Mouse (Mus musculus): Measurements from ENCODE around the gene Acadm. TPM values are rescaled to one million over a fixed set of nuclear protein-coding genes. Genes with fewer than 3 reads are reported as not detected.
A peak's percentile ranks its signal among the peaks of the same experiment; 100 is the strongest.

Gene Acadm
- total RNA-seq (2021): 100 to 1,000 TPM; 302 to 349 TPM
- long read RNA-seq, experiment 1, transcript Acadm-203 (2 exons, 437 nt): minor isoform, 7 of 509 reads
- long read RNA-seq, experiment 1, transcript Acadm-201 (12 exons, 2,047 nt): major isoform, 322 of 509 reads
- long read RNA-seq, experiment 1, partial matches to known transcripts: 167 of 509 reads
- long read RNA-seq, experiment 1, other reads (novel, unspliced or antisense): 13 of 509 reads
- long read RNA-seq, experiment 2, transcript Acadm-201 (12 exons, 2,047 nt): major isoform, 430 of 676 reads
- long read RNA-seq, experiment 2, transcript Acadm-203 (2 exons, 437 nt): minor isoform, 8 of 676 reads
- long read RNA-seq, experiment 2, partial matches to known transcripts: 216 of 676 reads
- long read RNA-seq, experiment 2, other reads (novel, unspliced or antisense): 22 of 676 reads

DNA sequence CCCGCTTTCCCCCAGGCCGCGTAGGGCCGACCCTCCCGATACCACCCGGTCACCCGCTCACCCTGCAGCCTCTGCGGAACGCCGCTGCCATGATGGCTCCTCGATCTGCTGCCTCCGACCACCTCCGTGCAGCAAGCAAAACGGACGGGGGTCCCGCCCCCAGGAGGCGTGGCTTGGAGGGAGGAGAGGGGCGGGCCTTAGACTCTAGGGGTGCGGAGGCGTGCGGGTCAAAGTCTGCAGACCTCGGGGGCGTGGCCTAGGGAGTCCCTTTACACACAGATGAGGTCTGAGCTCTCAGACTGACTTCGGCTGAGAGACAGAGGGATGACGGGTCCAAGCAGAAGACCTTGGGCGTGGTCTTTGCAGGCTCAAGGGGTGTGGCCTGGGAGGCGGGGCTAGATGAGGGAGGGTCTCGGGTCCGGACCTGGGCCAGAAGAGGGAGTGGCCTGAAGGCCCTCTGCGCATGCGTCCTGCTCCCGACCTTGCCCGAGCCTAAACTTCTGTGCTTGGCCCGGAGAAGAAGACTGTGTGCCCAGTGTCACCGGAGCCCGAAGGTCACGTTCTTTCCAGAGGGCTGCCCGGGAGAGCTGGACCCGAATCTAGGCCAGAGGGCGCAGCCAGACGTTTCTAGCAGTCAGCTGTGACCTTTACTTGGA, at the start of gene Acadm:
TSS of gene Acadm (minus strand) at position 298 of the 656 bp plus-strand sequence.
- intact Hi-C loops (cut with DNase I): loop anchor here (2.0 to 10.0 kb wide), 2 partner anchors 32 to 650 kb away; partner anchors contain the start of genes Cryz, Rabggtb and Tyw3
- peak; percentile 98 for DNase-seq

DNA sequence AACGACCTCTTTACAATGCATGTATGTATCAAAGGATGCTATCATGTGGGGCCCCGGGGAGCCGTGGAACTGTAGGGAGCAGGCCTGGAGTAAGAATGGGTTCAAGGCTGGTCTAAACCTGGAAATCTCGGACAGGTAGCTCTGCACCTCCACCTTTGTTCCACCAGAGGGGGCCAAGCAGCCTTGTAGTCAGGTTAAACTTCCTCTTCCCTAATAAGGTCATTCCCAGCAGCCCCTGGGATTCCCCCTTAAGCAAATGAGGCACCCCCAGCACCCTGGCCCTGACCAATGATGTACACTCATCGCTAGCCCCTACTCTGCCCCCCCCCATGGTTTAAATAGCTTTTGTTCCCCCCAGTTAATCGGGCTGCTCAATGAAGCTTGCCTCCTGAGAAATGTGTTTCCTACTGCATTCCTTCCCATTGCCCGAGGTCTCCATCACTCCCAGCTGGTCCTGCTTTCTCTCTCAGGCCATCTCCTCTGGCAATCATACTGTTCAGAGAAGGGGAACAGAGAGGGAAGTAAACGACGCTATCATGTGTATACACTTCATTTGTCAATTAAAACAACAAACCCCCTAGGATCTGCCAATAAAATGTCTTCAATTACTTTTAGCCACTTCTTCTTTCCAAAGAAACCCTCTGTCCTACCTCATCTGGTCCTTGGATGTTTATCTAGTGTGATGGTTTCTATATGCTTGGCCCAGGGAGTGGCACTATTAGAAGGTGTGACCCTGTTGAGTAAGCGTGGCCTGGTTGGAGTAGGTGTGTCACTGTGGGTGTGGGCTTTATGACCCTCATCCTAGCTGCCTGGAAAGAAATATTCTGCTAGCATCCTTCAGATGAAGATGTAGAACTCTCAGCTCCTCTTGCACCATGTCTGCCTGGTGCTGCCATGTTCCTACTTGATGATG, 40.3 kb upstream of the Acadm start:
- intact Hi-C loops (cut with DNase I): loop anchor here (5.0 kb wide), 1 partner anchor 243 kb away; no protein-coding TSS in a partner anchor
- no peak for DNase-seq

DNA sequence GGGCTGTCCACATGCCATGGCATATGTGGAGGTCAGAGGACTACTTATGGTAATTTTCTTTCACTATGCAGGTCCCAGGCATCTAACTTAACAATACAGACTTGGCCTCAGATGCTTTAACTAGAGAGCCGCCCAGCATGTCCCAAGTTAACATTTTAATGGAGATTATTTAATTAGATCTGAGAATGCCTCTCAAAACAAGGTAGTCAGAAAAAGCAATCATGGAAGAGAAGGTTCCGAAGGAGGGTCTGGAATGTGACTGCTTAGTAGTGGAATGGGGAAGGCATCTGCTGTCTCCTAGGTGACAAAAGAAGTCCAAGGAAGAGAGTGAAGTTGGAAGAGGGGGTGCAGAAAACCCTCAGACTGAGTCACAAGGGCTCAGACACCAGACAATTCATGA, 36.2 kb upstream of the Acadm start:
- intact Hi-C loops (cut with DNase I): loop anchor here (5.0 kb wide), 1 partner anchor 247 kb away; no protein-coding TSS in a partner anchor
- DNase-seq: no peak

DNA sequence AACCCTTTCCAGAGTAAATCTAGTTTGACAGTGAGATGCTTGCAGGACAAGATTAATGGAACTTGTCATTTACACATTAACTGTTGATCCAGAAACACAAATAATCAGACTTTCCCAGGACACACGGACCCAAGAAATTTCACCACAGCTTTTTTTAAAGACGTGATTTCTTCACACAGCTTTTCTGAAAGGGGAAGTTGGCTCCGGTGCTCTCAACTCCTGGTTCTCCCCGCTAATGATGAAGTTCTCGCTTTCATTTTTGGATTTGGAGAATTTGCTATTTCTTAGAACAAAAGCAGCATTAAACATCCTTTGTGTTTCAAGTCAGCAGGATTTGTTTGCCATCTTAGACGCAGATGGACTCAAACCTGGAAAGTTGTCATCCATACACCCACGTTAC, 31.4 kb upstream of the Acadm start:
- no peak for DNase-seq
- intact Hi-C loops (cut with DNase I): no loop called here

DNA sequence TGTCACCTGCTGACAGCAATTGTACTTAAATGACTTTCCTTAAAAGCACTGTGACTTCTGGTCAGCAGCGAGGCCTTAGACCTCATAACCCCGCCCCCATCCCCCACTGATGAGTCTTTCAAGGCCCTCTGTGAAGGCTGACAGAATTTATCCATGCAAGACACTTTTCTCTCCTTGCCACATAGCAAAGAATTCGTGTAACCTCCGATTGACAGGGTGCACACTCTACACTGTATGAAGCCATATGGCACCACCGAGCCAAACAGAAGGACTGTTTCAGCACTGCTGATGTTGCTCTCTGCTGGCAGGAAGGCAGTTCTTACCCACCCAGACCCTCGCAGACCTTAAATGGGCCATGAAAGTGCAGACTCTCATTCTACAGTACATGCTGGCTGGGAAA, 30.6 kb upstream of the Acadm start:
- no peak for DNase-seq
- intact Hi-C loops (cut with DNase I): no loop called here

DNA sequence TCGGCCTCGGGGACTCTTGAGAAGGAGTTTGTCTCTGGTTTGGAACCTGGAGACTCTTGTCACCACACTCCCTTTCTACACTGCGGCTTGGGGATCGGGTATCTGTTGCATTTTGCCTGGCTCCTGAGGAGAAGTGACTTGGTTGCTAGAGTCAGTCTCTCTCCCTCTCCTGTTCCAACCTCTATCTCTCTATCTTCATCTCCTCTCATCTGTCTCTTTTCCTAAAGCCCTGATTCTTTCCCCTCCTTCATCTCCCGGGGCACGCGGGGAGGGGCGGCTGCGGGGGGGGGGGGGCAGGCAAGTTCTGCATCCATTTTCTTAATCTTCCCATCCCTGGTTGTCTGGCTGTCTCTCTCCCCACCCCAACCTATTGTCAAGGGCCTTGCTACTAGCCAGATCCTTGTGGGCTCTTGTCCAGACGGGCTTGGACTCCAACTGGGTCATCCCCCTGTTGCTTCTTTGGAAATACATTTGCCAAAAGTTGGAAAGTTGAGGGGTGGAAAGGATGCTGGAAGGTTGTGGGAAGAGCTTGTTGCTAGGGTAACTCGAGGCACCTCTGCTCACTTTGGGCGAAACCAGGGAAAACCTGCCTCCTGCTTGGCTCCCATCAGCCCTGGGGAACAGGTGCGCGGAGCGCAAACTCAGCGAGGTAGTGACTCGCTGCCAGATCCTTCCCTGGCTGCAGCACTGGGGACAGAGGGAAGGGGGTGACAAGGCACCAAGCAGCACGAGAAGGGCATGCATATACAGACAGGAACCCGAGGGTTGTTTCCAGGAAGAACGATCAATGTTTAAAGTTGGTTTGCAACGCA, 29.7 kb upstream of the Acadm start:
- DNase-seq: no peak
- intact Hi-C loops (cut with DNase I): no loop called here

DNA sequence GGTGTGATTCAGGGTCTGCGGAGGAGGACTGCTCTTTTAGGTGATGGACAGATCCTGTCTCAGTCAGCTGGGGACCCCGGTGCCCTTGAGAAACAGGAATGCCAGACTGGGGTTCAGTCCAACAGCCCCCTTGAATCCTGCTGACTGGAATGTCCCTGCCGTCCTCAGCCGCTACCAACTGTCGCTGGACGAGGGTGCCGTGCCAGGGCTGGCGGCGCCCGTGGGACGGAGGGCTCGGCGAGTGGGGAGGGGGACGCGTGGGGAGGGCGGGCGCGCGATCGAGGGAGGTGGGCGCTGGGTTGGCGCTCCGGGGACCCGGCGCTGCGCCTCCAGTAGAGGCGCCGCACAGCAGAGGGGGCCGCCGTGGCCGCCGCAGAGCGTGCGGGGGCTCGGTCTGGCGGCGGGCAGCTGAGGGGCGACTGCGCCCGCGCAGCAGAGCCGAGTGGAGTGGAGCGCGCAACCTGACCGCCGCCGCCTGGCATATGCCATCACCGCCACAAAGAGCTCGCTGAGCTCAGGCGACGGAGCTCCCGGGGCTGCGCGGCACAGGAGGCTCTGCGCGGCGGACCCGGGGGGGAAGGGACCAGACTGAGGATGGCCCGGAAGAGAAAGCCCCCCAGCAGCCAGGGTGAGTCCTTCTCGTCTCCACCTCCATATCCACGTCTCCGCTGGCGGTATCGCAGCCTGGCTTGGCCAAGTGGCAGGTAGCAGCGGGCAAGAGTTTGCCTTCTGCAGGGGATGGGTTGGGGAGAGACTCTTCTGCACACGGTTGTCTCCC, 28.9 kb upstream of the Acadm start, which contains the start of gene Slc44a5:
TSS of gene Slc44a5 (plus strand) at position 266 of the 778 bp plus-strand sequence.
- no peak for DNase-seq
- intact Hi-C loops (cut with DNase I): no loop called here

DNA sequence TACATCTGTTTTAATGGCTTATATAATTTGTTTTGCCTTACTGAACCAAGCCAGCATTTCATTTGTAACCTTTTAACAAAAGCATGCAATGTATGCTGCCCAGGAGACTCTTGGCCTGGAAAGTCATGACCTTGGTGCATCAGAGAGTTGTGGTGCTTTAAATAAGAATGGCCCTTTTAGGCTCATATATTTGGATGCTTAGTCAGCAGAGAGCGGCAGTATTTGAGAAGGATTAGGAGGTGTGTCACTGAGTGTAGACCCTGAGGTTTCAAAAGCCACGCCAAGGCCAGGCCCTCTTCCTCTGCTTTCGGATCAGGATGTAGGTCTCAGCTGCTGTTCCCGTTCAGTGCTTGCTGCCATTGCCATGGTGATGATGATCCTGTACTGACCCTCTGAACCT, 25.0 kb upstream of the Acadm start:
- DNase-seq: no peak
- intact Hi-C loops (cut with DNase I): no loop called here

DNA sequence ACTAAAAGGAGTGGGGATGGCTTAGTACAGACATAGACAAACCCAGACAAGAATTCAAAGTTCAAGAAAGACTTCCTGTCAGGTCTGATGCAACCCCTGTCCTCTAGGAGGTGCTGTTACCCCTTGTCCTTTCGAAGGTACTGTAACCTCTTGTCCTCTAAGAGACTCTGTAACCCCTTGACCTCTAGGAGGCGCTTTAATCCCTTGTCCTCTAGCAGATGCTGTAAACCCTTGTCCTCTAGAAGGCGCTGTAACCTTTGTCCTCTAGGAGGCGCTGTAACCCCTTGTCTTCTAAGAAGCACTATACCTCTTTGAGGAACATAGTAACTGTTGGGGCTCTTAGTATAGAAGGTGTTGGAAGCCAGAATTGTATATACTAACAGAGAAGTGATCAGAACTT, 24.1 kb upstream of the Acadm start:
- no peak for DNase-seq

DNA sequence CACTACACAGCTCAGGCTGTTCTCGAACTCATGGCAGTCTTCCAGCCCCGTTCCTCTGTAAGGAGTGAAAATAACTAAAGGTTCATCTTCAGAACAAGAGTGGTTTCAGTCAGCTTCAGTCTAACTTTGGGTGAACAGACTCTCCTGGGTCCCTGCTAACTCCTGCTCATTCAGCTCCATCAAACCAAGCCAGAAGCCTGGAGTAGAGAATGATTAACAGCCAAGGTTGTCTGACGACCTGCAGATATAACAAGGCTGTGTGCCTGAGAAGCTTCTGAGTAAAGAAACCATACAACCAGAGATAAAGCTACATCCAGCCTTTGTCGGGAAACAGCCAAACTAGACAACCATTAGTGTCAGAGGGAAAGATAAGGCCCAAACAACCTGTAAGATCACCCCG, 23.0 kb upstream of the Acadm start:
- DNase-seq: no peak
- intact Hi-C loops (cut with DNase I): no loop called here

More for the DNA sequence above, 24.1 kb upstream of the Acadm start:
- intact Hi-C loops (cut with DNase I): no loop called here

DNA sequence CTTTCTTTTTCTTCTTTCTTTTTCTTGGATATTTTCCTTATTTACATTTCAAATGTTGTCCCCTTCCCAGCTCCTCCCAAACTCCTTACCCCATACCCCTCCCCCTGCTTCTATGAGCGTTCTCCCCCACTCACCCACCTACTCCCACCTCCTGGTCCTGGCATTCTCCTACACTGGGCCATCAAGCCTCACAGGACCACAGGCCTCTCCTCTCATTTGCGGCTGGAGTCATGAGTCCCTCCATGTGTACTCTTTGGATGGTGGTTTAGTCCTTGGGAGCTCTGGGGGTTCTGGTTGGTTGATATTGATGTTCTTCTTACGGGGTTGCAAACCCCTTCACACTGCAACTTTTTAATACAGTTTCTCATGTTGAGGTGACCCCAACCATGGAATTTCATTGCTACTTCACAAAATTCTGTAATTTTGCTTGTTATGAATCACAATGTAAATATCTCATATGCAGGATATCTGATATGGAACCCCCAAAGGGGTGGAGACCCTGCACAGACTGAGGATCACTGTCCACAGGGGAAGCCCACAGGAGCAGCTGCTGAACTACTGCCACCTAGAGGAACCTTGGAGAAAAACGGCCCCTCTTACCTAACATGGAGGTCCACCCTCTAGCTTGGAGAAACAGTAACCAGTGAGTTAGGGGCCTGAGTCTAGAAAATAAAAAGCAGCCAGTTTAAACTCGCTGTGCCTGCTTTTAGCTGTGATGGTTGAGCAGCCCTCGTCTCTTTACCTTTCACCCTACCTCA, 17.4 kb upstream of the Acadm start:
- DNase-seq: no peak
- intact Hi-C loops (cut with DNase I): loop anchor here (2.0 kb wide), 1 partner anchor 265 kb away; no protein-coding TSS in a partner anchor

DNA sequence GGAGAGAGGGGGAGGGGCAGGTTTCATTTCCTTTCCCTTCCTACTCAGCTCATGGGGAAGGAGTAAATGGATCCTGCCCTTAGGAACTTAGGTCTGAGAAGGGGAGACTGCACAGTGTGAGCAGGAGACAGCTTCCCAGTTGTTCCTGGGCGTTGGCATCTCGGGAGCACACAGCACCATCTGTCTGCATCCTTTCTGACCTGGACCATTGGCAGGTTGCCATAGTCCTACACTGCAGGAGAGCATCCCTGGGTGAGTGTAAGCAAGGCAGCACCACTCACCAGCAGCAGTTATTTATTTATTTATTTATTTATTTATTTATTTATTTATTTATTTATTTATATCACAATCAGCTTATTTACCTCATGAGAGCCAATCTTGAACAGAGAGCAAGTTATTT, 16.5 kb upstream of the Acadm start:
- no peak for DNase-seq
- intact Hi-C loops (cut with DNase I): loop anchor here (2.0 kb wide), 1 partner anchor 266 kb away; no protein-coding TSS in a partner anchor

DNA sequence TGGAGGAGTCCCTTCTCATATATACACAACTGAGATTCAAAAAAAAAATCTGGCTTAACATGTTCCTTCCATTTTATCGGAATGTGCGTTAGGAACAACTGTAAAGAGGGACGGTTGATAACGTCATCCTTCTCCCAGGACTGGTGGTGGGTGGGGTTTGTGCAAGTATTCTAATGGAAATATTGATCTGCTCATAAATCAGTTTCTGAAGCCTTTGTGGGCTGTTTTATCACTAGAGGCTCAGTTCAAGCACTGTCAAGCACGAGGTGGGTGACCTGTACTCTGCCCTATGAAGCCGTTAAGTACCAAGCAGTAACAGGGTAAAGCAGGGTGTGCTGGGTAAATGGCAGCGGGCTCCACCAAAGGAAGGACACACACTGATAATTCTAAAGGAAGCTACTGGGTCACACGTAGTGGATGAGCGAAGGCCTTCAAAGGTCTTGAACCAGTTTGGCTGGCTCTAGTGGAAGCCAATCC, 15.3 kb upstream of the Acadm start:
- intact Hi-C loops (cut with DNase I): loop anchor here (2.0 kb wide), 1 partner anchor 267 kb away; no protein-coding TSS in a partner anchor

DNA sequence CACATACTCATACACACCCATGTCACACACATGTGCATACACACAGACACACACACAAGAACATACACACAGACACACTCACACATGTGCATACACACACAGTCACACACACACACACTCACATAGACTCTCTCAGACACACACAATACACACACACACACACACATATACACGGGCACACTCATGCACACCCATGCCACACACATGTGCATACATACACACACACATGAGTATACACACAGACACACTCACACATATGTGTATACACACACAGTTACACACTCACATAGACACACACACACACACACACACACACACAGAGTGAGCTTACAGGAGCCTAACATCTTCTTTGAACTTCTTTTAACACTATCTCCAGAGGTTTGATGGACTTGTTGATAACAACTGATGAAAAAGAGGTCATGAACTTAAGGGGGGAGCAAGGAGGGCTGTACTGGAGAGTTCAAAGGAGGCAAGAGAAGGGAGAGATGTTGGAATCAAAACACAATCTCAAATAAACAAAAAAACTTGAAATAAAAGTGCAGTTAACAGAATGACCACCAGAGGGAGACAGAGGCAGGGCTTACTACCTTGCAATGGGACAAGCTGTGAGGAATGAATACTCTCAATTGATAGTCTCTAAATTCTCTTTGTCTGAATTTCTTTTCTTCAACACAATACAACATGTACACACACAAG, 14.8 kb upstream of the Acadm start:
- DNase-seq: no peak

More for the DNA sequence above, 15.3 kb upstream of the Acadm start:
- DNase-seq: no peak

DNA sequence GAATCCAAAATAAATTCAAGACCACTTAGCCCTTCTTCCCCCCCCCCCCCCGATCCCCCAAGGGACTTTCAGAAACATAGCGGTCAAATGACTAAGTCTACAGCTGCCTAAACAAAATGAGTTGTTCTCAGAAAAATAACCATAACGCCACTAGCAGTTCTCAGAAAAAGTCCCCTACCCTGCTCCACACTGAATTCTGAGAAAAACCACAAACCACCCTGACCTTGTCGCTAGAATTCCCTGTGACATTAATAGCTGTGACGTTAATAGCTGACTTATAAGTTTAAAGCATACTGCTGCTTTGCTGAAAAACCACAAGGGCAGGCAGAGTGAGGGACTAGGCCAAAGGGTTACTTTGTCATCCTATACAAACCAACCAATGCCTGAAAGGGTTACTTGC, 13.5 kb upstream of the Acadm start:
- DNase-seq: no peak
- intact Hi-C loops (cut with DNase I): no loop called here

More for the DNA sequence above, 14.8 kb upstream of the Acadm start:
- intact Hi-C loops (cut with DNase I): no loop called here

DNA sequence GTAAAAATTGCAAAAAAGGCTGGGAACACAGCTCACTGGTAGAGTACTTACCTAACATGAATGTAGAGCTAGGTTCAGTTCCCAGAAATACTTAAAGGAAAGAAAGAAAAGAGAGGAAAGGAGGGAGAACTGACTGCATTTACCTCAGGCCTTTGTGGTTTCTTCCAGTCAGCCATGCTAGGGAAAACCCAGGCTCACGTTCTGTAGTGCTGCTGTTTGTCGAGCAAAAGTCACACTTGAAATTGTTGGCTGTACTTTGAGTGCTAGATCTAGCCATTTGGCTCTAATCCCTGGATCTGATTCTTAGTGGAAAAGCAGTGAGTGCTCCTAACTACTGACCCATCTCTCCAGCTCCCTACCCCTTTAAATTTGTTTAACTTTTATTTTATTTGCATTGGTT, 3.7 kb upstream of the Acadm start:
- intact Hi-C loops (cut with DNase I): loop anchor here (10.0 kb wide), 1 partner anchor 647 kb away; the partner anchor contains the start of genes Cryz and Tyw3
- no peak for DNase-seq

DNA sequence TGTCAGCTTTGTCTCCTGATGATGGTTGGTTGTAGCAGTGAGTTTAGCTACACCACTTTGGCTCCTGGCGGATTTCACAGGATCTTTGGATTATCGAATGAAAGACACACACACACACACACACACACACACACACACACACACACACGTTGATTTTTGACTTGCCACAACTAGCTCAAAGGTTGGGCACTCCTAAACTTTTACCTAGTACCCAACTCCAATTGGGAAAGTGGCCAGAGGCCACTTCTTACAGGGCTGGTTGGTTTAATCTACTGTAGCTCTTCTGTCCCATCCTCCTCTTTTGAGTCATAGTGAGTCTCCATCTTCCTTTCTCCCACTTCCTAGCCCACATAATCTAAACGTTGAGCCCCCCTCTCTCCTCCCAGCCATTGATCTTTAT, 2.8 kb upstream of the Acadm start:
- DNase-seq: no peak
- intact Hi-C loops (cut with DNase I): loop anchor here (10.0 kb wide), 1 partner anchor 648 kb away; the partner anchor contains the start of genes Cryz and Tyw3
